Comparison of ENCODE assay signal across 10 mouse cellular contexts in the genomic region with DNA sequence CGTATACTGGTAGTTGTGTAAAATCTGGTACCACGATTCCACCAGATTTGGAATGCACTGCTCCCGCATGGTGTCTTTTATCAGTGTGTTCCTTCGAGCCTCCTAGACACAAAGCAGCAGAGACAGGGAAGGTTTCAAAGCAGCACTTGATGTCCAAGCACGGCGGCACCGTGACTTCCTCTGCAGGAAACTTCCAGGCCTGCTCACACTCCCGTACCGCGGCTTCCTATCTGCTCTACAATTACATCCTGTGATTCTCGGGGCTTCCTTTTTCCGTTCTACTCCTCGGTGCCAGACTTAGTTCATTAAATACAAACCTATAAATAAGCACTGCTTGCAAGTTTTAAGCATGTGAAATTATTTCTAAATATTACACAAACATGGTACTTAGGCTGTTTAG. TPM values are rescaled to one million over a fixed set of nuclear protein-coding genes. Genes with fewer than 3 reads are reported as not detected.
A peak's percentile ranks its signal among the peaks of the same experiment; 100 is the strongest.
DNase-seq lines count a peak whose midpoint lies in the region; ATAC-seq lines count a peak whose summit lies in the region.
"Had no signal": no experiment of that assay in that cellular context is flagged by ENCODE, and none has a peak within 500 bp of the region (broad histone marks: within the 10 kb centered on the region; RNA-seq: fewer than 3 reads in every experiment).

No protein-coding gene starts in this region.

- peak overlapping the region; percentile 66 for H3K27ac ChIP-seq in heart, embryonic 16.5 days (ENCODE audit: low read length)

- no peak overlapping the region for H3K4me2 ChIP-seq in heart, embryonic 16.5 days (ENCODE audit: low read depth, low read length)

- H3K9me3 ChIP-seq in heart, embryonic 16.5 days (replicated peaks; ENCODE audit: control insufficient read depth, low read length) = no peaks in the 10 kb centered on the region

- 61% methylated on average over 13 of the region's 13 CpGs for WGBS in heart, embryonic 16.5 days

- no peak overlapping the region for H3K9ac ChIP-seq in heart, embryonic 16.5 days (ENCODE audit: low read length)

- intact Hi-C loops in gastrocnemius, postnatal 14 days (cut with DNase I; ENCODE audit: low total_unique reads) = no loop called here

- ATAC-seq in heart, embryonic 16.5 days (replicated peaks; ENCODE audit: extremely low read depth, insufficient read depth, low FRiP score) = peak; percentile 79
- peak; percentile 36 for ATAC-seq in megakaryocyte progenitor cell, adult 5-6 weeks (replicated peaks; ENCODE audit: poor library complexity)

- H3K36me3 ChIP-seq in heart, embryonic 16.5 days (ENCODE audit: control insufficient read depth, insufficient read depth) = peaks cover 72% of the 10 kb centered on the region

- H3K4me3 ChIP-seq in heart, embryonic 16.5 days (ENCODE audit: low read length) = no peak overlapping the region

- H3K4me1 ChIP-seq in heart, embryonic 16.5 days (ENCODE audit: control insufficient read depth, insufficient read depth, low read length) = no peaks in the 10 kb centered on the region

- no peaks in the 10 kb centered on the region for H3K27me3 ChIP-seq in heart, embryonic 16.5 days (ENCODE audit: control insufficient read depth, insufficient read depth, low read length)

- peak; percentile 22 for DNase-seq in gastrocnemius, postnatal 14 days
- no peak for DNase-seq in gastrocnemius, adult 18-20 months (ENCODE audit: low spot score)
- peak; percentile 61 to 71 for DNase-seq in kidney, postnatal 36 days
- no peak for DNase-seq in retina, postnatal 1 day
- no peak for DNase-seq in cerebellum, adult 8-10 months
- no peak for DNase-seq in layer of hippocampus, postnatal 14 days (ENCODE audit: low spot score in 2 of 2)
- DNase-seq: cerebellum, postnatal 36 days; midbrain, embryonic 14.5 days had no signal

RNA-seq across cellular contexts. Expression of a gene that starts 12.6 kb away (rescaled TPM):
- 10 to 100 TPM; 20.3 to 28.2 TPM for total RNA-seq in gastrocnemius, postnatal 14 days (2021)
- total RNA-seq in gastrocnemius, adult 18-20 months (2021) = 10 to 100 TPM; 23.9 to 27.7 TPM
- polyA plus RNA-seq in heart, embryonic 16.5 days (2015; fragmentation: Nextera tagmentation; extraction: Ambion mirVana) = 28.3 and 31.5 TPM in 2 replicates
- total RNA-seq in megakaryocyte progenitor cell, adult 5-6 weeks (2015) = 88.9 and 102 TPM in 2 replicates
- 93.7 and 151 TPM in 2 replicates for total RNA-seq in megakaryocyte progenitor cell, adult 5-6 weeks (2017)
- total RNA-seq in layer of hippocampus, postnatal 14 days (2021) = 10 to 100 TPM; 65.4 to 68.9 TPM

RNA-seq across cellular contexts. Expression of a gene that starts 27.0 kb away (rescaled TPM):
- 10 to 100 TPM; 11.0 to 11.5 TPM for total RNA-seq in gastrocnemius, postnatal 14 days (2021)
- 10 to 100 TPM in 1 of 2 experiments, 1 to 10 TPM in 1; 9.0 to 10.2 TPM for total RNA-seq in gastrocnemius, adult 18-20 months (2021)
- polyA plus RNA-seq in heart, embryonic 16.5 days (2015; fragmentation: Nextera tagmentation; extraction: Ambion mirVana) = 22.8 and 27.9 TPM in 2 replicates
- 36.9 and 39.3 TPM in 2 replicates for total RNA-seq in megakaryocyte progenitor cell, adult 5-6 weeks (2015)
- 71.9 and 78.3 TPM in 2 replicates for total RNA-seq in megakaryocyte progenitor cell, adult 5-6 weeks (2017)
- 10 to 100 TPM; 43.8 to 46.4 TPM for total RNA-seq in layer of hippocampus, postnatal 14 days (2021)

RNA-seq across cellular contexts. Expression of a gene that starts 27.8 kb away (rescaled TPM):
- not detected for total RNA-seq in gastrocnemius, postnatal 14 days (2021)
- not detected for total RNA-seq in gastrocnemius, adult 18-20 months (2021)
- polyA plus RNA-seq in heart, embryonic 16.5 days (2015; fragmentation: Nextera tagmentation; extraction: Ambion mirVana) = 0.05 and 0.14 TPM in 2 replicates
- total RNA-seq in megakaryocyte progenitor cell, adult 5-6 weeks (2015) = not detected in 2 replicates
- total RNA-seq in megakaryocyte progenitor cell, adult 5-6 weeks (2017) = not detected in 2 replicates
- total RNA-seq in layer of hippocampus, postnatal 14 days (2021) = under 1 TPM in 1 of 2 experiments, not detected in 1; 0.29 TPM

Comparison
In these comparisons a context has a peak if more than half of its experiments do, and no peak if none do; other contexts are left out.
1. DNase-seq: peak in gastrocnemius, postnatal 14 days (single experiment) and kidney, postnatal 36 days (2 of 2); none in gastrocnemius, adult 18-20 months (single experiment), retina, postnatal 1 day (single experiment), cerebellum, adult 8-10 months (single experiment) and layer of hippocampus, postnatal 14 days (0 of 2).